Mouse (Mus musculus) kidney, adult 2 months (tissue): ENCODE measurements around the gene Ccnd1. TPM values are rescaled to one million over a fixed set of nuclear protein-coding genes. Genes with fewer than 3 reads are reported as not detected.

Source experiments
- DNase-seq: peaks from one replicate; pipeline ENCODE4 v3.0.0; 2021
- H3K27ac ChIP-seq: fragments of 200-500 bp; 2 replicates; pipeline ENCODE4 v1.5.1; 2012; ENCODE audit warnings: low read depth, low read length, control low read depth, inconsistent platforms; ENCODE audit not compliant: insufficient read depth
- H3K27me3 ChIP-seq: fragments of 200-500 bp; replicated peaks from 2 replicates; pipeline ENCODE4 v1.6.1; 2012; ENCODE audit warnings: mild to moderate bottlenecking, moderate library complexity, low read length, inconsistent platforms; ENCODE audit not compliant: control insufficient read depth, insufficient read depth
- H3K36me3 ChIP-seq: fragments of 200-500 bp; 2 replicates; pipeline ENCODE4 v1.6.1; 2012; ENCODE audit warnings: mild to moderate bottlenecking, moderate library complexity, low read length, inconsistent platforms; ENCODE audit not compliant: control insufficient read depth, insufficient read depth
- H3K4me1 ChIP-seq: fragments of 200-500 bp; 2 replicates; pipeline ENCODE4 v1.6.1; 2011; ENCODE audit warnings: low read length; ENCODE audit not compliant: control insufficient read depth, insufficient read depth
- H3K4me3 ChIP-seq: fragments of 200-500 bp; 2 replicates; pipeline ENCODE4 v1.5.1; 2011; ENCODE audit warnings: mild to moderate bottlenecking, low read depth, low read length, control low read depth; ENCODE audit not compliant: insufficient read depth
- CTCF ChIP-seq: fragments of 200-500 bp; conservative IDR thresholded peaks from 2 replicates; pipeline ENCODE4 v1.5.1; 2011; ENCODE audit warnings: low read depth, mild to moderate bottlenecking, control low read depth, low read length, moderate library complexity, mixed read lengths; ENCODE audit not compliant: insufficient read depth, insufficient read length
- POLR2A ChIP-seq: fragments of 200-500 bp; IDR thresholded peaks from one replicate; pipeline ENCODE4 v1.6.1; 2011; ENCODE audit warnings: low read depth, low read length, control low read depth
- WGBS: fragments of 180-500 bp; shearing (Covaris S2); methylation state at CpG from one replicate; pipeline ENCODE4 v1.1.7; 2018; 5-methylcytosine and 5-hydroxymethylcytosine counted together
- polyA plus RNA-seq: library from polyadenylated mRNA; depleted of rRNA; stranded (reverse); fragments of >200 nt; gene quantifications from 2 replicates; pipeline ENCODE4 v1.2.3, GENCODE M21; 2012; rRNA removed

Ccnd1 gene
- polyA plus RNA-seq: 137 and 139 TPM in 2 replicates

DNA sequence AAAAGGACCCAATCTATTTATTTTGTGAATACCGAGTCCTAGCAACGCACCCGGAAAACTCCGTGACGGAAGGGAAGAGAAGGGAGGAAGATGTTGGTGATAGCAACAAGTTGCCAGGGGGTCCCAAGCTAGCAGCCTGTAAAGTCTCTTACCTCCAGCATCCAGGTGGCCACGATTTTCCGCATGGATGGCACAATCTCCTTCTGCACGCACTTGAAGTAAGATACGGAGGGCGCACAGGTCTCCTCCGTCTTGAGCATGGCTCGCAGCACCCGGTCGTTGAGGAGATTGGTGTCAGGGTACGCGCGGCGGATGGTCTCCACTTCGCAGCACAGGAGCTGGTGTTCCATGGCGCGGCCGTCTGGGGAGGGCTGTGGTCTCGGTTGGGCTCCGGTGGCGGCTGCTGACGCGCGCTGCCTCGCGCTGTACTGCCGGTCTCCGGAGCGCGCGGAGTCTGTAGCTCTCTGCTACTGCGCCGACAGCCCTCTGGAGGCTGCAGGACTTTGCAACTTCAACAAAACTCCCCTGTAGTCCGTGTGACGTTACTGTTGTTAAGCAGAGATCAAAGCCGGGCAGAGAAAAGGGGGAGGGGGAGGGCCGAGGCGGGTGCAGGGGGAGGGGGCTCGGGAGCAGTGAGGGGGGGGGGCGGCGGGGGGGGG, at the start of gene Ccnd1:
Ccnd1 (minus strand) TSS at position 582 of the 659 bp plus-strand sequence.
- Histone ChIP-seq H3K27me3 (no peaks in the 10 kb centered on the region), H3K27ac (peak within 1 kb of the TSS; percentile 80), H3K4me3 (peak within 1 kb of the TSS; percentile 95), H3K4me1 (peaks cover 13% of the 10 kb centered on the region; the same call in 1 of the 2 replicates), H3K36me3 (no peaks in the 10 kb centered on the region; the same call in 1 of the 2 replicates)
- TF ChIP-seq CTCF (no peak), POLR2A (peak; percentile 74)
- peak; percentile 83 for DNase-seq
- under 1% methylated on average over 40 of the region's 45 CpGs for WGBS

DNA sequence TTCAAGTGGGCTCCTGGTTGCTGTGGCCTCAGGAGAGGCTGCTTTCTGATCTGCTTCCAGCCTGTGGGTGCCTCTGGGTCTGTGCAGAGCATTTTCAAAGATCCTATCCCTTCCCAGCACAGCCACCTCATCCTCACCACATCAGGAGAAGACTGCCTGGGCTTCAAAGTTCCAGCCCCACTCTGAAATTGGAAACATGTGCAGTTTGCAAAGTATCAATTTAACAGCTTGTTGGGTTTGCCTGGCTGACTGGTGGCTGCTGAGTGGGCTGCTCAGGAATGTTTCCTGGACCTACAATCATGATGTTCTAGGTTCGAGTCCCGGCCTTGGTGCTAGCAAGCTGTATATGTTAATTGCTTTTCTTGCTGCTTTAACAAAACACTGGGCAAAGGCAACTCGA, 49.1 kb upstream of the Ccnd1 start:
- TF ChIP-seq CTCF (no peak), POLR2A (no peak)
- DNase-seq: no peak
- Histone ChIP-seq H3K36me3 (no peaks in the 10 kb centered on the region), H3K27ac (no peak overlapping the region), H3K4me3 (no peak overlapping the region), H3K4me1 (no peaks in the 10 kb centered on the region), H3K27me3 (no peaks in the 10 kb centered on the region)
- WGBS: 75% methylated on average over 3 of the region's 3 CpGs

DNA sequence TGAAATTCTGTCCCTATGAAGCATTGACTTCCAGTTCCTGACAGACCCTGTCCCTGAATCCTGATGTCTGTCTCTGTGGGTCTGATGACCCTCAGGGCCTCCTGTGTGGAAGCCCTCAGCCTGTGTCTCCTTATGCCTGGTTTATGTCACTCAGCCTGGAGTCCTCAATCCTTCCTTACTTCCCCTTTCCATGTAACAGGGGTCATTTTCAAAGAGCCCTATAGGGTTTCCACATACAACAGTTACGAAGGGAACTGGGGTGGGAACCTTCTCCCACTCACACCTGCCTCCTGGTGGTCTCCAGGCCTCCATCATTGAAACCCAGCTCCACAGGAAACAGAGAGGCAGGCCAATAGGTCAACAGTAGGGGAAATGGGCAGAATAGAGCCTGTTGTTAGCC, 45.4 kb upstream of the Ccnd1 start:
- Histone ChIP-seq H3K27ac (no peak overlapping the region), H3K27me3 (no peaks in the 10 kb centered on the region), H3K4me3 (no peak overlapping the region), H3K36me3 (no peaks in the 10 kb centered on the region), H3K4me1 (no peaks in the 10 kb centered on the region)
- WGBS: 97% methylated on average over 1 of the region's 1 CpGs
- DNase-seq: no peak
- TF ChIP-seq POLR2A (no peak), CTCF (no peak)

DNA sequence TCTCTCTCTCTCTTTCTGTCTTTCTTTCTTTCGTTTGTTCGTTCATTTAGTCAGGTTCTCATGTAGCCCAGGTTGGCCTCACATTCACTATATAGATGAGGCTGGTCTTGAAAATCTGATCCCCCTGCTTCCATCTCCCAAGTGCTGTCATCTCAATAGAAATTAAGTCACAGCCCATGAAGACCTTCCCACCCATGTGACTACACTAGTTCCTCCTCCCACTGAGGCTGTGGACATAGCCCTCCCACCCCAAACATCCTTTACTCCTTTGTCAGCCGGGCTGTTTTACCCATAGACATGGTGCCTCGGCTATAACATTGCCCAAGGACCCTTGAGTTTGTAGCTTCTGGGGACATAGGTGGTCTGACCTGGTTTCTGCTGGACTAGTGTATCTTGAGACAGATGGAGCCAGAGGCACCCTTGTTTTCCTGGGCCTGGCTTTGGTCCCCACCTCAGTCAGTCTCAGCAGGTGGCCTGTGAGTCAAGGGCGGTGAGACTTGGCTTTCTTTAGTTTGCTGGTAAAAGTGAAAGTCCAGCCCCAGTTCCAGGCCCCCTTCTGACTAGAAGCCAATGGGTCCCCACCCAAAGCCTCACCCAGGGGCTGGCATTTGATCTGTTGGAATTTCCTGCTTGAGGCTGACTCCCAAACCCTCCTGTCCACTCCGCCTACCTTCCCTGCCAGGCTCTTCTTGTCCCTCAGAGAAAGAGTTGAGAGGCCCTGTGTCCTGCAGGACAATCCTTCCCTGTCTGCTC, 42.8 kb upstream of the Ccnd1 start:
- Histone ChIP-seq H3K4me3 (no peak overlapping the region), H3K4me1 (no peaks in the 10 kb centered on the region), H3K36me3 (no peaks in the 10 kb centered on the region), H3K27me3 (no peaks in the 10 kb centered on the region), H3K27ac (no peak overlapping the region)
- 88% methylated on average over 6 of the region's 6 CpGs for WGBS
- TF ChIP-seq POLR2A: no peak
- no peak for TF ChIP-seq CTCF
- DNase-seq: no peak

DNA sequence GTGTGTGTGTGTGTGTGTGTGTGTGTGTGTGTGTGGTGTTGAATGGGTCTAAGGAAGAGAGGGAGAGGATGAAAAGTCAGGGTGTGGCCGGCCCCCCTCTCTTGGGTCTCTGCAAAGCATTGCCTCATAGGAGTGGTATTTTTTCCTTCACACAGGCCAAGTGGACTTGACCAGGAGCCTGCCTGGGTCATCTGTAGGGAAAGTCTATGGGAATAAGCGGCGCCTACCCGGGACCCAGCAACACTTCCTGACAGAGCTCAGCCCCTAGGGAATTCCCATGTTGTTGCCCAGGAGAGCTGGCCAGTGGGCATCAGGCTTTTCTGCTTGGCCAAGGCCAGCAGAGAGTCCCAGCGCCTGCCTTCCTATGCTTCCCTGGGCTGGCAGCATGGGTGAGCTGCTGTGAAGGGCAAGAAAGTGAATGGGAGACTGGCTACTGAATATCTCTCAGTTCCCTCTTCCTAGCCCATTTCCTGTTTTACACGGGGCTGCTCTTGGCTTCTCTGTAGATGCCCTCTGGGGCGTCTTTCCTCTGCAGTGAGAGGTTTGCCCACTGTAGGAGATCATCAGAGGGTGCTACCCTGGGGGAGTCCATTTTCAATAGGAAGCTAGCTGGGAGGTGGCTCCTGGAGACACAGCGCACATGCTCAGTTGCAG, 41.8 kb upstream of the Ccnd1 start:
- 74% methylated on average over 8 of the region's 8 CpGs for WGBS
- no peak overlapping the region for H3K4me3 ChIP-seq
- DNase-seq: no peak

DNA sequence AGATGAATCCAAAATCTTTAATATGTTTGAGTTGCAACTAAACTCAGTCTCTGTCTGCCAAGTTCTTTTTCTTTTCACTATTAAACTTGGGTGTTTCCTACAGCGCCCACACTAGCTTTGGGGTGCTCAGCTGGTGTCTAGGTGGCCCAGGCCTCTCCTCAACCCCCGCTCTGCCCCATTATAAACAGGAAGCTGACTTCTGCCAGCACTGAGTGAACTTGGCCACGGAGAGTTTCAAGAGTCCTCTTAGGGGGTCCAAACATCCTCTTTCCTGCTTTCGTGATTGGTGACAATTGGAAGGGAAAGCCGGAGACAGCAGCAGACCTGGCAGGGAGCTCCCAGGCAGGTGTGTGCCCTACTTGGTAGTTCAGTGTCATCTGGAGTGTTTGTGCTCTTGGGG, 40.1 kb upstream of the Ccnd1 start:
- TF ChIP-seq POLR2A: no peak
- TF ChIP-seq CTCF: no peak
- H3K27me3 ChIP-seq: no peaks in the 10 kb centered on the region
- no peak overlapping the region for H3K4me3 ChIP-seq
- peak; percentile 22 for DNase-seq
- no peaks in the 10 kb centered on the region for H3K4me1 ChIP-seq
- WGBS: 73% methylated on average over 5 of the region's 5 CpGs
- no peaks in the 10 kb centered on the region for H3K36me3 ChIP-seq
- no peak overlapping the region for H3K27ac ChIP-seq

More for the DNA sequence above, 41.8 kb upstream of the Ccnd1 start:
- H3K27me3 ChIP-seq: no peaks in the 10 kb centered on the region
- TF ChIP-seq POLR2A (no peak), CTCF (no peak)
- no peaks in the 10 kb centered on the region for H3K36me3 ChIP-seq
- no peak overlapping the region for H3K27ac ChIP-seq
- no peaks in the 10 kb centered on the region for H3K4me1 ChIP-seq

DNA sequence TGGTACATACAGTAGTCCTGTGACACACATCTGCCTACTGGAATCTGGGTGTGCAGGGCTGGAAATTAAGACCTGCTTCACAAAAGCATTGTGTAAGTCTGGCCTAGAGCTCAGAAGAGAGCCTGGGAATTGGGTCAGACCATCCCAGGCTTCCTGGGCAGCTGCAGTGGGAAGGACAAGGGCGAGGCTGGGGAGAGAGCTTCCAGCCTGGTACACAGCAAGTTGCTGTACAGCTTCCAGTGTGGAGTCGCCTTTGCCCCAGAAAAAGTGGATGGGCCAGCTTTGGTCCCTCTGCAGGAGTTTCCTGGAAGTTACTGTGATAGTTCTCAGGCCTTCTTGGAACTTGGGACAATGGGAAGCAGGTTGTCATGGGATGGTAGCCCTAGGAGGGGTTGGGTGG, 37.4 kb upstream of the Ccnd1 start:
- TF ChIP-seq POLR2A (no peak), CTCF (no peak)
- Histone ChIP-seq H3K4me1 (no peaks in the 10 kb centered on the region), H3K4me3 (no peak overlapping the region), H3K36me3 (no peaks in the 10 kb centered on the region), H3K27ac (no peak overlapping the region), H3K27me3 (no peaks in the 10 kb centered on the region)
- no peak for DNase-seq
- 89% methylated on average over 2 of the region's 2 CpGs for WGBS
